Mouse (Mus musculus): ENCODE data around the gene Dcps. TPM values are rescaled to one million over a fixed set of nuclear protein-coding genes. Genes with fewer than 3 reads are reported as not detected.

Gene Dcps
- polyA plus RNA-seq, 1 experiment = 83.2 TPM

GRCm38 (mm10) chr9:35158477-35158876, 17.4 kb downstream of the Dcps start:
- no peak for TF ChIP-seq GATA1 (IDR thresholded peaks at IDR 0.05; ENCODE audit: low read length)

- TF ChIP-seq GATA1 (IDR thresholded peaks at IDR 0.05; ENCODE audit: low read length) = no peak
Measured at GRCm38 (mm10) chr9:35156862-35157261, 19.0 kb downstream of the Dcps start.

DNA sequence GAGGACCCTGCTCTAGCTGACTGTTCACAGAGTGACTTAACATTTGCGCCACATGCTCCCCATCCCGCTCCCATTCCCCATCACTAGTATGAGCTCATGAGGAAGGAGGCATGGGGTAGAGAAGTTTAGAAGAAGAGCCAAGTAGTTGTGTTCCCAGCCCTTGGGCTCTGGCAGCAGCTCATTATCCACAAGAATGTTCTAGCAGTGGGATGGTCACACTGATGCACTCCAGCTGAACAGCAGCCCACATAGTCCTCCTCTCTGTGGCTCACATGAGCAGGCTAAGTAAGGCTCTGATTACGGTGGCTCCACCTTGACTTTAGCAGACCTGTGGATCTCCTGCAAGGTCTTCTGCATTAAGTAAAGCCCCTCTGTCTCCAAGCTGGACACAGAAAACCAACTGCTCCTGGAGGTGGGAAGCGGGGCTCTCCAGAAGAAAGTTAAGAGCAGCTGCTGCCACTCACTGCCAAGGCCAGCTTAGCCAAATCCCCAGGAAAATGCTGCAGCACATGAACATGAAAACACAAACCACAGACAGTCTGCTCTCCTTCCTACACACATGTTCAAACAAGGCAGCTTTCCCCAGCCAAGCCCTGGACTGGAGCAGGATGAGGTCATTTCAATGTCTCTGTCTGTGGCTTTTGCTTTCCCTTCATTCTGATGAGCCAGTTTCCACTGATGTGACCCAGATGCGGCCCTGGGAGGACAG, 19.7 kb downstream of the Dcps start:
- TF ChIP-seq GATA1 (IDR thresholded peaks at IDR 0.05; ENCODE audit: low read length) = no peak

GRCm38 (mm10) chr9:35152923-35153322, 22.9 kb downstream of the Dcps start:
- no peak for TF ChIP-seq GATA1 (IDR thresholded peaks at IDR 0.05; ENCODE audit: low read length)

- TF ChIP-seq GATA1 (IDR thresholded peaks at IDR 0.05; ENCODE audit: low read length) = no peak
Measured at GRCm38 (mm10) chr9:35145829-35146228, 30.0 kb downstream of the Dcps start.

- TF ChIP-seq GATA1 (IDR thresholded peaks at IDR 0.05; ENCODE audit: low read length) = no peak
Measured at GRCm38 (mm10) chr9:35145118-35145517, 30.7 kb downstream of the Dcps start.

DNA sequence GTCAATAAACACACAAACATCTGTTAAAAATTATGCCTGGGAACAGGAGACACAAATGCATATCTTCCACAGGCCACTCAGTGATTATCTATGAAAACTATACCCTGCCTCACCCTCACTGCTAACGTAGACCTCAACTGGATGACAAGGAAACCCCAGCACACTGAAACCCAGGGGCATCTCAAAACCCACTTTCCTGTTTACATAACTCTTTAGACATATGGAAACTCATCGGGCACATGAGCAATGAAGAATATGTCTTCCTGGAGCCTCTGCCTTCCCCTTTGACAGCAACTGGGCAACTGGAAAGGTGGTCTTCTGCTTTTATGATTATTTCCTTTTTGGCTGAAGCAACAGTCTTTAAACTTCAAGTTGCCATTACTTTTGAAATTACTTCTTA, 33.6 kb downstream of the Dcps start:
- TF ChIP-seq GATA1 (IDR thresholded peaks at IDR 0.05; ENCODE audit: low read length) = no peak

- TF ChIP-seq GATA1 (IDR thresholded peaks at IDR 0.05; ENCODE audit: low read length) = no peak
Measured at GRCm38 (mm10) chr9:35139231-35139744, 36.6 kb downstream of the Dcps start.

DNA sequence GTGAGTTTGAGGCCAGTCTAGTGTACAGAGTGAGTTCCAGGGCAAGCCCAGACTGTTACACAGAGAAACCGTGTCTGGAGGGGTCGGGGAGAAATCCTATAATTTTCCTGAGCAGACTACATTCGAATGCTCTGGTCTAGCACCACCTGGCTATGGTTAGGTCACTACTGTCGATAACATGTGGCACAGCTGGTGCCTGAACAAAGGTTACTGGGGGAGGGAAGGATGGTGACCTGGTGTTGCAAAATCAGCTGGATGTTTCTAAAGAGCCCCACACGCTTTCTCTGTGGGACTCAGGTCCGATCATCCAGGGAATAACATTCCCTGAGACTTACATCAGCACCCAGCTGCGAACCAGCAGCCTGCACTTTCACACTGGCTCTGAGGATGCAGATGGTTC, 37.8 kb downstream of the Dcps start:
- no peak for TF ChIP-seq GATA1 (IDR thresholded peaks at IDR 0.05; ENCODE audit: low read length)

DNA sequence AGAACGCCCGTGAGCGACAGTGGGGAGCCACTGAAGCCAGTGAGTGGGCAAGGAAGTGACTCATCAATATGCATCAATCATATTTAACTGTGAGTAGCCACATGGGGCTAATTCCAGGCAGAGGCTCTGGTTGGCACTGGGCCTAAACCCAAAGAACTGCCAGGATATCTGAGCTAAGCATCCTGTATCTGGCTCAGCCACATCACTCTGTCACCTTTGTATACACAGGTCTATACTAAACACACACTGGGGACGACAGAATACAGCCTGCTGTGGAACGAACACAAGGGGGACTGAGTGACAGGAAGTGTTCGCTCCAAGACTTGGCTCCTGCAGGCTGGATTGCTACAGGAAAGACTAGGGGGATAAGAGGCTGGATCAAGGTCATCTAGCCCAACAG, 40.3 kb downstream of the Dcps start:
- TF ChIP-seq GATA1 (IDR thresholded peaks at IDR 0.05; ENCODE audit: low read length) = no peak

GRCm38 (mm10) chr9:35131637-35132397, 44.0 kb downstream of the Dcps start:
- no peak for TF ChIP-seq GATA1 (IDR thresholded peaks at IDR 0.05; ENCODE audit: low read length)

DNA sequence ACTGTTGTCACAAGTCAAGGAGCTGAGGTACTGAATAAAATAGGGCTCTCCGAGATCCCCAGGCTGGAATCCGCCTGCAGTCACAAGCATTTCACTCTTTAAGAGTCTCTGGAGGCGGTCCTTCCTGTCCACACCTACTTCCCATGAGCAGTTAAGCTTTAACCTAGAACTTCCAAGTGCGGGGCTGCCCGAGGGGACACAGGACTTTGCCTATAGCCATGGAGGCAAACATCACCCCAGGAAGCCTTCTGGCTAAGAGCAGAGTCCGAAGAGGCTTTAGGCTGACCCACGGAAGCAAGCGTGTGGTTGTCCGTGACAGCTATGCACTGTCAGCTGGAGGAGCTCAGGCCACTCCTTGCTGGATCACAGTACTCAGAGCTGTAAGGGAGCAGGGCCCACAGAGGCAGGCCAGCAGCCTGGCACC, 46.9 kb downstream of the Dcps start:
- TF ChIP-seq GATA1 (IDR thresholded peaks at IDR 0.05; ENCODE audit: low read length) = no peak

- TF ChIP-seq GATA1 (IDR thresholded peaks at IDR 0.05; ENCODE audit: low read length) = no peak
Measured at GRCm38 (mm10) chr9:35128564-35128963, 47.3 kb downstream of the Dcps start.

- TF ChIP-seq GATA1 (IDR thresholded peaks at IDR 0.05; ENCODE audit: low read length) = no peak
Measured at GRCm38 (mm10) chr9:35127561-35127960, 48.3 kb downstream of the Dcps start.

GRCm38 (mm10) chr9:35127147-35127546, 48.7 kb downstream of the Dcps start:
- TF ChIP-seq GATA1 (IDR thresholded peaks at IDR 0.05; ENCODE audit: low read length) = no peak

DNA sequence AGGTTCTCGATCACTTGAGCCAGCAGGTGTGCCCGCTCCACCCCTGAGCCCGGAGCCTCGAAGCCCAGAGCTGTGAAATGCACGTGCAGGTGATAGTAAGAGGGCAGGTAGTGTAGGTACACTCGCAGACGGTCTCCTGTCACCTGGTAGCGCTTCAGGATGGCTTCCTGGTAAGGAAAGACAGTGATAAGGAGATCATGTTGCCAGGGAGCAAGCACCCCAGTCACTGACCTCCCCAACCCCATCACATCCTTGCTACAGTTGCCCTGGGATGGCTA, 51.2 kb downstream of the Dcps start:
- no peak for TF ChIP-seq GATA1 (IDR thresholded peaks at IDR 0.05; ENCODE audit: low read length)

Data from G1E-ER4 (cell line).